Mouse (Mus musculus): ENCODE results near the gene Tufm. TPM values are rescaled to one million over a fixed set of nuclear protein-coding genes. Genes with fewer than 3 reads are reported as not detected.

Tufm gene
- total RNA-seq, 2 experiments from 2014 or later, result 81.9 to 86.7 TPM

GRCm38 (mm10) chr7:126491005-126491404 is 3.8 kb downstream of the Tufm start:
- Histone ChIP-seq H3K27ac (no peak overlapping the region), H3K4me3 (no peak overlapping the region)
- DNase-seq (ENCODE audit: low spot score in 2 of 2), result no peak
- TF ChIP-seq CTCF (conservative IDR thresholded peaks at IDR 0.05), result no peak

GRCm38 (mm10) chr7:126491973-126492372 is 4.8 kb downstream of the Tufm start:
- Histone ChIP-seq H3K4me3 (no peak overlapping the region), H3K27ac (no peak overlapping the region)
- no peak for TF ChIP-seq CTCF (conservative IDR thresholded peaks at IDR 0.05)
- no peak for DNase-seq (ENCODE audit: low spot score in 2 of 2)

GRCm38 (mm10) chr7:126494120-126494519 is 7.0 kb downstream of the Tufm start:
- no peak for TF ChIP-seq CTCF (conservative IDR thresholded peaks at IDR 0.05)
- Histone ChIP-seq H3K27ac (no peak overlapping the region), H3K4me3 (no peak overlapping the region)
- no peak for DNase-seq (ENCODE audit: low spot score in 2 of 2)

- Histone ChIP-seq H3K4me3 (no peak overlapping the region), H3K27ac (no peak overlapping the region)
- no peak for TF ChIP-seq CTCF (conservative IDR thresholded peaks at IDR 0.05)
- no peak for DNase-seq (ENCODE audit: low spot score in 2 of 2)
Measured at GRCm38 (mm10) chr7:126496475-126496874, 9.3 kb downstream of the Tufm start.

GRCm38 (mm10) chr7:126497966-126498365 is 10.8 kb downstream of the Tufm start:
- Histone ChIP-seq H3K27ac (no peak overlapping the region), H3K4me3 (no peak overlapping the region)
- no peak for DNase-seq (ENCODE audit: low spot score in 2 of 2)
- no peak for TF ChIP-seq CTCF (conservative IDR thresholded peaks at IDR 0.05)

- Histone ChIP-seq H3K4me3 (no peak overlapping the region), H3K27ac (no peak overlapping the region)
- no peak for TF ChIP-seq CTCF (conservative IDR thresholded peaks at IDR 0.05)
- no peak for DNase-seq (ENCODE audit: low spot score in 2 of 2)
Measured at GRCm38 (mm10) chr7:126499416-126499815, 12.3 kb downstream of the Tufm start.

- TF ChIP-seq CTCF (conservative IDR thresholded peaks at IDR 0.05), result no peak
- DNase-seq (ENCODE audit: low spot score in 2 of 2), result no peak
- Histone ChIP-seq H3K4me3 (peak overlapping the region; percentile 100), H3K27ac (peak overlapping the region; percentile 98)
Measured at GRCm38 (mm10) chr7:126501684-126502022, 14.5 kb downstream of the Tufm start.

GRCm38 (mm10) chr7:126502023-126502741 is 15.0 kb downstream of the Tufm start:
- H3K27ac ChIP-seq, result peak overlapping the region; percentile 98
- TF ChIP-seq CTCF (conservative IDR thresholded peaks at IDR 0.05), result no peak
- DNase-seq (ENCODE audit: low spot score in 2 of 2), result peak; percentile 92 to 94
- peak overlapping the region; percentile 100 for H3K4me3 ChIP-seq

- H3K27ac ChIP-seq, result peak overlapping the region; percentile 98
- TF ChIP-seq CTCF (conservative IDR thresholded peaks at IDR 0.05), result no peak
- no peak for DNase-seq (ENCODE audit: low spot score in 2 of 2)
- peak overlapping the region; percentile 100 for H3K4me3 ChIP-seq
Measured at GRCm38 (mm10) chr7:126502751-126503150, 15.6 kb downstream of the Tufm start.

GRCm38 (mm10) chr7:126503273-126503878 is 16.2 kb downstream of the Tufm start, which contains the start of gene Atxn2l:
TSS of gene Atxn2l (minus strand) at chr7:126503437.
- H3K4me3 ChIP-seq, result peak within 1 kb of the TSS; percentile 100
- peak within 1 kb of the TSS; percentile 98 for H3K27ac ChIP-seq
- peak; percentile 80 for TF ChIP-seq CTCF (conservative IDR thresholded peaks at IDR 0.05)
- DNase-seq (ENCODE audit: low spot score in 2 of 2), result peak; percentile 98 to 99

GRCm38 (mm10) chr7:126504913-126505312 is 17.8 kb downstream of the Tufm start:
- TF ChIP-seq CTCF (conservative IDR thresholded peaks at IDR 0.05), result no peak
- Histone ChIP-seq H3K27ac (no peak overlapping the region), H3K4me3 (no peak overlapping the region)
- DNase-seq (ENCODE audit: low spot score in 2 of 2), result no peak

- Histone ChIP-seq H3K4me3 (no peak overlapping the region), H3K27ac (no peak overlapping the region)
- no peak for TF ChIP-seq CTCF (conservative IDR thresholded peaks at IDR 0.05)
- DNase-seq (ENCODE audit: low spot score in 2 of 2), result no peak
Measured at GRCm38 (mm10) chr7:126507126-126507778, 20.1 kb downstream of the Tufm start.

GRCm38 (mm10) chr7:126511287-126511686 is 24.1 kb downstream of the Tufm start:
- Histone ChIP-seq H3K4me3 (no peak overlapping the region), H3K27ac (no peak overlapping the region)
- DNase-seq (ENCODE audit: low spot score in 2 of 2), result no peak
- TF ChIP-seq CTCF (conservative IDR thresholded peaks at IDR 0.05), result no peak
